Mouse (Mus musculus) megakaryocyte-erythroid progenitor cell, adult 5-6 weeks (primary cell): ENCODE data around the gene Chdh. TPM values are rescaled to one million over a fixed set of nuclear protein-coding genes. Genes with fewer than 3 reads are reported as not detected.

Experiments
- ATAC-seq: replicated peaks from 2 replicates; pipeline ENCODE4 v1.8.0; 2016; ENCODE audit warnings: mild to moderate bottlenecking, inconsistent platforms; ENCODE audit not compliant: severe bottlenecking, poor library complexity, low FRiP score, low TSS enrichment
- total RNA-seq, 2 experiments: library from RNA; stranded (forward) in 1 of 2; stranded (reverse) in 1 of 2; fragments of 200-1000, 215-1000 nt in 1 of 2; fragments of >200 nt in 1 of 2; fragmentation: Nextera tagmentation in 1 of 2; gene quantifications; 2 replicates each; pipeline ENCODE4 v1.2.3; 2014 to 2017

The Chdh gene
- total RNA-seq, 2 experiments from 2014 or later = 0.11 to 0.14 TPM

GRCm38 (mm10) chr14:30009864-30010560, 1.2 kb downstream of the Chdh start:
- ATAC-seq = no peak

- no peak for ATAC-seq
Measured at GRCm38 (mm10) chr14:30011886-30012560, 3.2 kb downstream of the Chdh start.

GRCm38 (mm10) chr14:30014487-30014886, 5.7 kb downstream of the Chdh start:
- ATAC-seq = no peak

GRCm38 (mm10) chr14:30015008-30015407, 6.2 kb downstream of the Chdh start:
- no peak for ATAC-seq

- no peak for ATAC-seq
Measured at GRCm38 (mm10) chr14:30016666-30017065, 7.8 kb downstream of the Chdh start.

- ATAC-seq = no peak
Measured at GRCm38 (mm10) chr14:30017794-30018462, 9.1 kb downstream of the Chdh start.

GRCm38 (mm10) chr14:30018463-30018801, 9.6 kb downstream of the Chdh start:
- ATAC-seq = no peak

- ATAC-seq = no peak
Measured at GRCm38 (mm10) chr14:30018846-30019245, 10.0 kb downstream of the Chdh start.

GRCm38 (mm10) chr14:30019375-30019774, 10.6 kb downstream of the Chdh start:
- ATAC-seq = no peak

- no peak for ATAC-seq
Measured at GRCm38 (mm10) chr14:30019792-30020575, 11.2 kb downstream of the Chdh start.

- ATAC-seq = no peak
Measured at GRCm38 (mm10) chr14:30022471-30022870, 13.6 kb downstream of the Chdh start.

- ATAC-seq = no peak
Measured at GRCm38 (mm10) chr14:30024387-30024786, 15.6 kb downstream of the Chdh start.

GRCm38 (mm10) chr14:30027378-30027777, 18.6 kb downstream of the Chdh start:
- peak; percentile 63; the same call in 1 of the 2 replicates for ATAC-seq

GRCm38 (mm10) chr14:30033405-30033804, 24.6 kb downstream of the Chdh start:
- no peak for ATAC-seq

GRCm38 (mm10) chr14:30038431-30038830, 29.6 kb downstream of the Chdh start:
- no peak for ATAC-seq

GRCm38 (mm10) chr14:30039413-30039812, 30.6 kb downstream of the Chdh start:
- no peak for ATAC-seq

- no peak for ATAC-seq
Measured at GRCm38 (mm10) chr14:30041836-30042235, 33.0 kb downstream of the Chdh start.

GRCm38 (mm10) chr14:30043356-30043940, 34.6 kb downstream of the Chdh start:
- ATAC-seq = no peak

GRCm38 (mm10) chr14:30045239-30045638, 36.4 kb downstream of the Chdh start:
- ATAC-seq = no peak
